Mouse (Mus musculus): ENCODE data around the gene Rep15.

Rep15 gene

GRCm38 (mm10) chr6:147023568-147023967 lies 8.8 kb upstream of the Rep15 start:
- in situ Hi-C loops (cut with MboI; ENCODE audit: unreplicated experiment in 2 of 2), result loop anchor here (25.0 kb wide), 2 partner anchors 789 to 1889 kb away; no protein-coding TSS in a partner anchor

GRCm38 (mm10) chr6:147024761-147025160 lies 7.6 kb upstream of the Rep15 start:
- in situ Hi-C loops (cut with MboI; ENCODE audit: unreplicated experiment in 2 of 2), result loop anchor here (25.0 kb wide), 2 partner anchors 788 to 1888 kb away; no protein-coding TSS in a partner anchor

- in situ Hi-C loops (cut with MboI; ENCODE audit: unreplicated experiment in 2 of 2), result no loop called here
Observed at GRCm38 (mm10) chr6:147028396-147028795, 4.0 kb upstream of the Rep15 start.

- in situ Hi-C loops (cut with MboI; ENCODE audit: unreplicated experiment in 2 of 2), result no loop called here
Observed at GRCm38 (mm10) chr6:147029591-147029990, 2.8 kb upstream of the Rep15 start.

DNA sequence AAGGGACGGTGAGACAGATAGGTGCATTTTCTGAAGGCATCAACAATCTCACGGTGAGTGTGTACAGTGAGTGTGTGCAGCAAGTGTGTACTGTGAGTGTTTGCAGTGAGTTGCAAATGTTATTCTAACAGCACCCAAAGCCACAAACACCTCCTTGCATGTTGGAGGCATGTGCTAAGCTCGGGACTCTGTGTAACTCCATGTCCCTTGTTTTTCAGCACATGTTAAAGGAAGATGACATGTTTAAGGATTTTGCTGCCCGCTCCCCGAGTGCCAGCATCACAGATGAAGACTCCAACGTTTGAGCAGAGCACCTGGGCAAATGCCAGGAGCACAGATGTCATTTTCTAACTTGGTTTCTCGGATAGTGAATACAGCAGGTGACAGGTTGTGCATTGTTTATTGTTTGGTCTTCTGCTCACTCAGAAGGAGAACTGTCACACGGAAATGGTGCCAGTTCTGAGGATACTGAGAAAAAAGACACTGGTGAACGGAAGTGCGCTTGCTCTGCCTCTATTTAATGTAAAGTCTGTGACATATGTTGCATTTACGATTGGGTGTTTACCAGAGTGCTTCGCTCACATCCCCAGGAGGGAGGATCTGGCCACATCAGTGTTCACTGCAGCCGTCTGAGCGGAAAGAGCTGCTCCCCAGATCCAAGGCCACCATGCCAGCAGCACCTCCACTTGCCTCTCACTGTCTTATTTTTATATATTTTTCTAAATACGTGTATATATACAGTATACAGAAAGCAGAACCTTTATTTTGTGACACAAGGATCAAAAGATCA lies 2.1 kb upstream of the Rep15 start:
- in situ Hi-C loops (cut with MboI; ENCODE audit: unreplicated experiment in 2 of 2), result no loop called here

- in situ Hi-C loops (cut with MboI; ENCODE audit: unreplicated experiment in 2 of 2), result no loop called here
Observed at GRCm38 (mm10) chr6:147042291-147043290, 10.2 kb downstream of the Rep15 start, which contains the start of gene Mrps35. Gene Mrps35, plus strand, starts transcription at chr6:147042764.

GRCm38 (mm10) chr6:147043633-147044032 lies 11.2 kb downstream of the Rep15 start:
- in situ Hi-C loops (cut with MboI; ENCODE audit: unreplicated experiment in 2 of 2), result no loop called here

- in situ Hi-C loops (cut with MboI; ENCODE audit: unreplicated experiment in 2 of 2), result loop anchor here (5.0 kb wide), 1 partner anchor 38 kb away; the partner anchor contains the start of gene Mansc4 (in 2 of the 2)
Observed at GRCm38 (mm10) chr6:147049239-147049805, 16.9 kb downstream of the Rep15 start.

DNA sequence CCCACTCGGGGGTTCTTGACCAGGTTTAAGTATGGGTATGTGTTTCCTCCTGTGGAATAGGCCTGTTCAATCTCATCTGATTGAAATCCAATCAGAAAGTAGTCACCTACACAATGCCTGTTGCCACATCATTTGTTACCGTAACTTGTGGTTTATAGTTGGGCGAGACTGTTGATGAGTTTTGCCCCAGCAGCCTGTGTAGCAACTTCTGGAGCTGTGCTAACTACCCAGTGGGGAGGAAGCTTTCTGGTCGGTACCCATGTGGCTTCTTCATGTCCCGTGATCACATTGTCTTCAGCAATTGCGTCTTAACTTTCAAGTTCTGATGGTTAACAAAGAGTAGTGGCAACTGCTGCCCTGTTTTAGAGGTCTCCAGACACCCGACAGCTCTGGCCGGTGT lies 19.3 kb downstream of the Rep15 start:
- in situ Hi-C loops (cut with MboI; ENCODE audit: unreplicated experiment in 2 of 2), result no loop called here

DNA sequence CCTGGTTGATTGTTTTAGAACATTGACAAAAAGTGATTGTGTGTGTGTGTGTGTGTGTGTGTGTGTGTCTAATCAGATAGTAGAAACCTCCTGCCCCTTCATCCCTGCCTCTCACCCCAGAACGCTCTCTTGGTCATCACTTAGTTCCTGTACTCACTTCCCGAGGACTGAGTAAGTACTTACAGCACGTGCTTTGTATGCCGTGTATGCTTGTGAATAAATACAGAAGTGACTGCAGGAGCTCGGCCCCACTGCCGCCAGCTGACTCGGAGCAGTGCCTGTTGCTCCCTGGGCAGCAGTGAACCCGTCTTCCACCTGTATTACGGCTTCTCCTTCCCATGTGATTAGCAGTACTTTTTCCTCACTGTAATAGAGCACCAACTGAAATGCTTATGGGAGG lies 20.1 kb downstream of the Rep15 start:
- in situ Hi-C loops (cut with MboI; ENCODE audit: unreplicated experiment in 2 of 2), result no loop called here

DNA sequence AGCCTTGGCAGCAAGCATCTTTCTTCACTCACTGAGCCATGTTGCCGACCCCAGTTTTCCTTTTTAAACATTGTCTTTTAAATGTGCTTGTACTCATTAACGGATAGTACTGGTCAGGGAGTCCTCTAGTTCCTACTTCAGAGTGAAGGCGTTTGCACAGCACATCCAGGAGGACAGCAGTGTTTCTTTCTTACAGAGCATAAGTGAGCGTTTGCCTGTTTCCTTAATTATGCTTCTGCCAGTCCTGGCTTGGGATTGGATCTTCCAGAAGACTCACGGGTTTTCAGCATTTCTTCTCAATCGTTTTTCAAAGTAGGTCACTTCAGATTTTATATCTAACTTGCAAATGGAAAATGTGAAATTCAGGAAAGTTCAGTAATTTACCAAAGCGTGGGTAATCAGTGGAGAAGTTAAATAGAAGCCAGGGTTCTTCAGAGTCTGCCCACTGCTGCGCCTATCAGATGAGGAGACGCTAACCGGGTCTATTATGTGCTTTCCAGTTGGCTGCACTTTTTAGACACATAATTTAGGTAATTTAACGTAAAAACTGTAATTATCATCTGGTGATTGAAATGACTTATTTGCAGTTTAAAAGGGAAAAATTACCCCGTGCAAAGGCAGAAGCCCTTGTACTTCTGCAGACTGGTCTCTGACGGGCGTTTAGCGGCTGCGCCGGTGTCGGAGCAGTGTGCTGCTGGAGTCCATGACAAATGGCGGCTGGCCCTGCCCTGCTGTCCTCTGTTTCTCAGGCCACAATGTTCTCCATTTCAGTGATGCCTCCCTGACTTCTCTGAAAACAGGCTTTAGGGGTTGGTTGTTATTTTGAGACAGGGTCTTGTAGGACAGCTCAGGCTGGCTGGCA lies 21.6 kb downstream of the Rep15 start:
- in situ Hi-C loops (cut with MboI; ENCODE audit: unreplicated experiment in 2 of 2), result no loop called here

DNA sequence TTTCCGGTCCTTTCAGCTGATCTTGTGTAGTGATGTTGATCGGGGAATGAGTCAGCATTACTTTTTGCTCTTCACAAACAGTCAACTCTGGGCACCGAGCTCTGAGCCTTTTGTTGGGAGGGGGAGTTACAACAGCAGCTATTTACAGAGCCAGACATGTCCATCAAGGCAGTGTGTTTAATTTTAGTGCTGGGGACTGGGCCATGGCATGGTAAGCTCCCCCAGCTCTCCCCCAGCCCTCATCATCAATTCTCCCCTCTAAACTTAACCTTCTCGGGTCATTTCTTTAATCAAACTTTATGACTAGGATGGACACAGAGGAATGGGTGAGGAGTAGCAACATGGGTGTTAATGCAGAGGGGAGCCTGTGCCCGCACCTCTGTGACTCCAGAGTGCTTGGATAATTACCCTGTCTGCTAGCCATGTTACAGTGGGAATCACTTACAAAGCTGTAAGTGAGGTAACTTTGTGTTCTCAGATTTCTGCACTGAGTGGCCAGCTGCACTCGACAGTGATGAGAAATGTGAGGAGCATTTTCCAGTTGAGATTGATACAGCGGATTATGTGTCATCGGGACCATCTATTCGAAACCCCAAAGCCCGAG lies 23.1 kb downstream of the Rep15 start:
- in situ Hi-C loops (cut with MboI; ENCODE audit: unreplicated experiment in 2 of 2), result no loop called here

GRCm38 (mm10) chr6:147059326-147059725 lies 26.9 kb downstream of the Rep15 start:
- in situ Hi-C loops (cut with MboI; ENCODE audit: unreplicated experiment in 2 of 2), result no loop called here

DNA sequence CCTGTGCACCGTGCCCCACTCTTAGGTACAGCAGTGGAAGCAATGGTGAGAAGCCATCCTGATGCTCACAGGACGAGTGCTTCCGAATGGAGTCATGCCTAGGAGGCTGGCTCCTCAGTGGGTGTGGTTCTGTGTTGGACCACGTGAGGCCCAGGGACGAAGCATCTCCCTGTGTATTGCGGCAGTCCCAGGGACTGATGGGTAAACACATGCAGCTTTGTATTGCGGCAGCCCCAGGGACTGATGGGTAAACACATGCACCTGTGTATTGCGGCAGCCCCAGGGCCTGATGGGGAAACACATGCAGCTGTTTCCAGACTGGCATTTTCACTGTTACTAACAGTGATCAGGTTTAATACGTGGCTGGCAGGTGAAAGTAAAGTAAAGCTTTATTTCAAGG lies 29.2 kb downstream of the Rep15 start:
- in situ Hi-C loops (cut with MboI; ENCODE audit: unreplicated experiment in 2 of 2), result no loop called here

- in situ Hi-C loops (cut with MboI; ENCODE audit: unreplicated experiment in 2 of 2), result no loop called here
Observed at GRCm38 (mm10) chr6:147062034-147062433, 29.6 kb downstream of the Rep15 start.

GRCm38 (mm10) chr6:147062694-147063093 lies 30.3 kb downstream of the Rep15 start:
- in situ Hi-C loops (cut with MboI; ENCODE audit: unreplicated experiment in 2 of 2), result no loop called here

DNA sequence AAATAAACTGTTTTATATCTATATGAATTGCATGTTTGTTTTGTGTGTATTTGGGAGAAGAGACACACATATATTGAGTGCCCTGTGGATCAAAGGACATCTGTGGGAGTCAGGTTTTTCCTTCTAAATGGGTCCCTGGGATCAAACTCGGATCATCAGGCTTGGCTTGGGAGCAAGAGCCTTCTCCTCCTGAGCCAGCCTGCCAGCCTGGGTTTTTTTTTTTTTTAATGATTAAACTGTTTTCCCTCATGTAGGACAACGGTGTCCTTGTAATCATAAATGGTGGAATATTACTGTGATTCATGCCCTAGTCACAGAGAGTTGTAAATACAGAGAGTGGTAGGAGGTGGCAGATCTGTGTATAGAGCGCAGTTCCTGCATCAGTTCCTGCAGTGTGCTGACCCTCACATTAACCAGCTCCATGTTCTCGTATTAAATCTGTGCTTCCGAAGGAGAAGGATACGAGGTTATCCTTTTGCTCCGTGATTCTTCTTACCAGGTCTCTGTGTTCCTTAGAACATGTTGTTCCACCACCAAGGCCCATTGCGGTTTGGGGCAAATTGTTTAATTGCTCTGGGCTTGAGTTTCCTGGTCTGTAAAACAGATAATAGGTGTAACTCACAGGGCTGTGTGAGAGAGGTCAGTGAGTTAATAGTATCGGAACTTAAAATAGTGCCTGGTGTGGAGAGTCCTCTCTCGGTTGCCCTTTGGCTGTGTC lies 32.0 kb downstream of the Rep15 start:
- in situ Hi-C loops (cut with MboI; ENCODE audit: unreplicated experiment in 2 of 2), result no loop called here

GRCm38 (mm10) chr6:147064944-147065261 lies 32.5 kb downstream of the Rep15 start:
- in situ Hi-C loops (cut with MboI; ENCODE audit: unreplicated experiment in 2 of 2), result no loop called here

Data from v-Abl transformed pro-B cells (cell line).